Mouse (Mus musculus) ES-E14 (cell line): ENCODE measurements at regions not wholly inside any gene's neighbourhood (a gene's known extent, or its start where the extent isn't known, plus 50 kb on each side); places are given as distances from the start of the nearest gene placed in this dataset.

Experiments
- CHD2 ChIP-seq: IDR thresholded peaks from 2 replicates; pipeline ENCODE4 v1.6.1; 2014; ENCODE audit warnings: mild to moderate bottlenecking, low read depth, low read length, inconsistent platforms
- HCFC1 ChIP-seq: IDR thresholded peaks from 2 replicates; pipeline ENCODE4 v1.6.1; 2012; ENCODE audit warnings: low read length, inconsistent platforms, borderline replicate concordance; ENCODE audit not compliant: insufficient read depth
- MAFK ChIP-seq: IDR thresholded peaks from 2 replicates; pipeline ENCODE4 v1.6.1; 2014; ENCODE audit warnings: mild to moderate bottlenecking, low read depth, low read length, inconsistent platforms; ENCODE audit not compliant: insufficient read depth
- ZC3H11A ChIP-seq: IDR thresholded peaks from 2 replicates; pipeline ENCODE4 v1.6.1; 2012; ENCODE audit warnings: low read depth, mild to moderate bottlenecking, inconsistent platforms, low read length, borderline replicate concordance
- ZNF384 ChIP-seq: IDR thresholded peaks from 2 replicates; pipeline ENCODE4 v1.6.1; 2012; ENCODE audit warnings: low read depth, low read length, inconsistent platforms

GRCm38 (mm10) chr6:60616313-60616712 lies 213.3 kb downstream of the Snca start:
- TF ChIP-seq ZC3H11A (no peak), MAFK (no peak), CHD2 (no peak), HCFC1 (no peak), ZNF384 (no peak)
